Mouse (Mus musculus): ENCODE data around the gene Srd5a2. TPM values are rescaled to one million over a fixed set of nuclear protein-coding genes. Genes with fewer than 3 reads are reported as not detected.

Gene Srd5a2
- total and polyA plus RNA-seq, 3 experiments: not detected

DNA sequence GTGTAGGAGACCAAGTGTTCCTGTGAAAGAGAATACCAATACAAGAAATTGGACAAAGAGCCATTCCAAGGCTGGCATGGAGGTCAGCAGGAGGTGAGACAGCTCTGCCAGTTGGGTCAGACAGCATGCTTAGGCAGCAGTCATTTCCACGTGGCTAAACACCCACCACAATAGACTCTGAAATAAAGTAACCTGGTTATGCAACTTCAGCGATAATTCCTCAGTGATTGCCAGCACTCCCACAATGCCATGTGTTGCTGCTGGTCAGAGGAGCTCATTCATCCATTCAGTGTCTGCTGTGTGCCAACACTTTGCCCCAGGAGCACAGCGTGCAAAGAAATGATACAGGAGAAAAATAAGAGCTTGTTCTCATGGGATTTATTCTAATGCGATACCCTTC lies 4.0 kb downstream of the Srd5a2 start:
- no peaks in the 10 kb centered on the region for H3K36me3 ChIP-seq (ENCODE audit: control insufficient read depth in 1 of 2, insufficient read depth in 2 of 2, low read length in 2 of 2)
- H3K4me3 ChIP-seq (ENCODE audit: control insufficient read depth in 1 of 2, insufficient read depth in 1 of 2, low read depth in 2 of 2, low read length in 2 of 2): no peak overlapping the region
- H3K27me3 ChIP-seq (ENCODE audit: control insufficient read depth in 1 of 2, insufficient read depth in 2 of 2, low read length in 2 of 2): peaks cover 0 to 1% of the 10 kb centered on the region in 2 experiments; a peak in 1 of 4 replicates
- H3K9me3 ChIP-seq (replicated peaks; ENCODE audit: insufficient read depth, low read length): no peaks in the 10 kb centered on the region
- H3K9ac ChIP-seq (ENCODE audit: control insufficient read depth, low read depth, low read length, poor library complexity, severe bottlenecking): no peak overlapping the region
- no peak overlapping the region for H3K27ac ChIP-seq (ENCODE audit: control insufficient read depth, low read depth, low read length)
- TF ChIP-seq RAD21 (IDR thresholded peaks at IDR 0.05; ENCODE audit: low read depth, low read length) (no peak), BHLHE40 (IDR thresholded peaks at IDR 0.05; ENCODE audit: borderline replicate concordance, low read depth, low read length) (no peak), CTCF (IDR thresholded peaks at IDR 0.05 in 2 of 3, conservative IDR thresholded peaks at IDR 0.05 in 1 of 3; ENCODE audit: control insufficient read depth in 1 of 3, insufficient read depth in 1 of 3, low read depth in 2 of 3, low read length in 3 of 3, poor library complexity in 1 of 3, severe bottlenecking in 1 of 3) (no peak), TBP (IDR thresholded peaks at IDR 0.05; ENCODE audit: low read depth, low read length) (no peak), USF1 (IDR thresholded peaks at IDR 0.05; ENCODE audit: low read depth, low read length) (no peak), MYC (IDR thresholded peaks at IDR 0.05; ENCODE audit: low read depth, low read length) (no peak), GABPA (IDR thresholded peaks at IDR 0.05; ENCODE audit: low read depth, low read length) (no peak), RCOR1 (IDR thresholded peaks at IDR 0.05; ENCODE audit: low read depth, low read length) (no peak), SMC3 (IDR thresholded peaks at IDR 0.05; ENCODE audit: low read depth, low read length) (no peak), MAX (IDR thresholded peaks at IDR 0.05; ENCODE audit: low read length) (no peak), TAL1 (IDR thresholded peaks at IDR 0.05; ENCODE audit: low read length) (no peak), ZNF384 (IDR thresholded peaks at IDR 0.05; ENCODE audit: low read depth, low read length) (no peak), ZC3H11A (IDR thresholded peaks at IDR 0.05; ENCODE audit: low read depth, low read length) (no peak), TCF12 (IDR thresholded peaks at IDR 0.05; ENCODE audit: low read depth, low read length) (no peak), MXI1 (IDR thresholded peaks at IDR 0.05; ENCODE audit: low read depth, low read length) (no peak)
- no peaks in the 10 kb centered on the region for H3K4me1 ChIP-seq (ENCODE audit: control insufficient read depth in 1 of 2, insufficient read depth in 2 of 2, low read length in 2 of 2)
- no peaks in the 10 kb centered on the region for H3K79me2 ChIP-seq (ENCODE audit: control insufficient read depth, insufficient read depth, low read length, poor library complexity)
- no peak for DNase-seq (ENCODE audit: low read depth, low spot score)

DNA sequence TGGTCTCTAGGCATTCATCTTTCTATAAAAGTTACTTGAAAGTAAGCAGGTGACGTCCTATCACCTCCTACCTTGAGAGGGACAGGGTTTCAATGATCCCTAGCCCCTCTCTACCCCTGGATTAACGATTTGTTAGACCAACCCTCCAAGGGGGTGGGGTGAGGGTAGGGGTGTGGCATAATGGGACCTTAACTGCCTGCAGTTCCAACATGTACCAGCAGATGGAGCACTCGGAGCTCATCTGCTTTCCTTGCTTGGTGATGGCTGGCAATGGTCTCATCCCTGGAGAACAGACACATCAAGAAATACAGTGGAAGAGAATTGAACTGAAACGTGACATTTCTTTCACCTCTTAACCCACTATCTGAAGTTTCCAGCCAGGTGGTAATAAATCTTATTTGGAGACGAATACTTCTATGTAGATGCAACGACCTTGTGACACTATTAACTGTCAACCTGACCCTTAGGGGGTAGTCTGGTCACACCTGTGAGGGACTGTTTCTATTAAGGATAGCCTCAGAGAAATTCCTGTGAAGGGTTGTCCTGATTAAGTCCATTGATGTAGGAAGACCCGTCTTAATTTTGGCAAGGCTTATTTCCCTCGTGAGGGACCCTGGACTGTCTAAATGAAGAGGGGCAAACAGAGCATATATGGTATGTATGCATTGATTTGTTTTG lies 27.1 kb downstream of the Srd5a2 start:
- no peak overlapping the region for H3K4me3 ChIP-seq (ENCODE audit: control insufficient read depth in 1 of 2, insufficient read depth in 1 of 2, low read depth in 2 of 2, low read length in 2 of 2)
- H3K27me3 ChIP-seq (ENCODE audit: control insufficient read depth in 1 of 2, insufficient read depth in 2 of 2, low read length in 2 of 2): peaks cover 0 to 3% of the 10 kb centered on the region in 2 experiments; a peak in 3 of 4 replicates
- 0 out of 4 replicates have a peak, but pooled peaks cover 0 to 3% of the 10 kb centered on the region in 2 experiments for H3K4me1 ChIP-seq (ENCODE audit: control insufficient read depth in 1 of 2, insufficient read depth in 2 of 2, low read length in 2 of 2)
- H3K9me3 ChIP-seq (replicated peaks; ENCODE audit: insufficient read depth, low read length): no peaks in the 10 kb centered on the region
- peak; percentile 80 for DNase-seq (ENCODE audit: low read depth, low spot score)
- no peak overlapping the region for H3K9ac ChIP-seq (ENCODE audit: control insufficient read depth, low read depth, low read length, poor library complexity, severe bottlenecking)
- H3K36me3 ChIP-seq (ENCODE audit: control insufficient read depth in 1 of 2, insufficient read depth in 2 of 2, low read length in 2 of 2): no peaks in the 10 kb centered on the region
- no peaks in the 10 kb centered on the region; the same call in 1 of the 2 replicates for H3K79me2 ChIP-seq (ENCODE audit: control insufficient read depth, insufficient read depth, low read length, poor library complexity)
- H3K27ac ChIP-seq (ENCODE audit: control insufficient read depth, low read depth, low read length): no peak overlapping the region
- TF ChIP-seq MYB (IDR thresholded peaks at IDR 0.05; ENCODE audit: low read depth, low read length) (no peak), MAZ (IDR thresholded peaks at IDR 0.05; ENCODE audit: low read depth, low read length) (0 out of 2 replicates have a peak, but pooled peaks have one; percentile 46), EP300 (IDR thresholded peaks at IDR 0.05; ENCODE audit: low read depth in 1 of 2, low read length in 2 of 2) (no peak), SMC3 (IDR thresholded peaks at IDR 0.05; ENCODE audit: low read depth, low read length) (peak; percentile 95), CTCF (IDR thresholded peaks at IDR 0.05 in 2 of 3, conservative IDR thresholded peaks at IDR 0.05 in 1 of 3; ENCODE audit: control insufficient read depth in 1 of 3, insufficient read depth in 1 of 3, low read depth in 2 of 3, low read length in 3 of 3, poor library complexity in 1 of 3, severe bottlenecking in 1 of 3) (peak; percentile 86 to 98 (median 92)), RAD21 (IDR thresholded peaks at IDR 0.05; ENCODE audit: low read depth, low read length) (peak; percentile 83), SIN3A (IDR thresholded peaks at IDR 0.05; ENCODE audit: low read length) (0 out of 2 replicates have a peak, but pooled peaks have one; percentile 41), ZC3H11A (IDR thresholded peaks at IDR 0.05; ENCODE audit: low read depth, low read length) (peak; percentile 72)
